Mouse (Mus musculus) testis, adult 2 months (tissue): ENCODE measurements at regions not wholly inside any gene's neighbourhood (a gene's known extent, or its start where the extent isn't known, plus 50 kb on each side); places are given as distances from the start of the nearest gene placed in this dataset.

Experiments used
- CTCF ChIP-seq: fragments of 200-500 bp; IDR thresholded peaks from 2 replicates; pipeline ENCODE4 v1.5.1; 2012; ENCODE audit warnings: low read depth, mild to moderate bottlenecking, inconsistent platforms, low read length, moderate library complexity; ENCODE audit not compliant: control insufficient read depth, insufficient read depth, insufficient replicate concordance
- POLR2A ChIP-seq: fragments of 200-500 bp; IDR thresholded peaks from 2 replicates; pipeline ENCODE4 v1.6.1; 2012; ENCODE audit warnings: low read depth, mild to moderate bottlenecking, inconsistent platforms, low read length, moderate library complexity; ENCODE audit not compliant: control insufficient read depth

- TF ChIP-seq CTCF (no peak), POLR2A (no peak)
Observed at GRCm38 (mm10) chr11:25233360-25233890, 977.1 kb downstream of the 5730522E02Rik start.
